Mouse (Mus musculus): ENCODE measurements around the gene Batf2. TPM values are rescaled to one million over a fixed set of nuclear protein-coding genes. Genes with fewer than 3 reads are reported as not detected.

Gene Batf2
- polyA plus RNA-seq, 1 experiment from 2014 or later, result 0.13 TPM

- Histone ChIP-seq H3K4me1 (no peaks in the 10 kb centered on the region), H3K4me3 (no peak overlapping the region), H3K9me3 (no peaks in the 10 kb centered on the region), H3K9ac (no peak overlapping the region), H3K4me2 (no peak overlapping the region), H3K27me3 (no peaks in the 10 kb centered on the region), H3K27ac (no peak overlapping the region), H3K36me3 (no peaks in the 10 kb centered on the region)
- ATAC-seq (ENCODE audit: insufficient number of reproducible peaks, low FRiP score, low TSS enrichment, low read depth), result no peak
- 7% methylated on average over 3 of the region's 3 CpGs for WGBS
These were observed 41.8 kb downstream of the Batf2 start for GRCm38 (mm10) chr19:6182534-6182933.

DNA sequence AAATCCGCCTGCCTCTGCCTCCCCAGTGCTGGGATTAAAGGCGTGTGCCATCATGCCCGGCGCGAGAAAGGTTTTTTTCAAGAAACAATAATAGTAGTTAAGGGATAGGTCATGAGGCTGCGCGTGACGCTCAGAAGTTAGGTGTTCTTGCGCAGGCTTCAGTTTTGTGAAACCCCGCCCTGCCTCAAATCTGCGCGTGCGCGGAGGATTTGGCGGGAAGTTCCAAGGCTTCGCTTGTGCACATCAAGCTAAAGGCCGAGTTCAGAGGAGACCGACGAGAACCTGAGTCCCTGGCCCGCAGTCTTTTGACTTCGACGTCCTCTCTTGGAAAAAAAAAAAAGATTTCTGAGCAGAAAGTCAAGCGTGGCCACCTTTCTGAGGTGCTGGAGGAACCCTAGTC is 43.3 kb downstream of the Batf2 start, which contains the start of gene Majin:
Majin (plus strand) TSS at position 258 of the 400 bp plus-strand sequence.
- 85% methylated on average over 23 of the region's 23 CpGs for WGBS
- Histone ChIP-seq H3K27ac (no peak within 1 kb of the TSS), H3K4me1 (no peaks in the 10 kb centered on the region), H3K27me3 (no peaks in the 10 kb centered on the region), H3K36me3 (no peaks in the 10 kb centered on the region), H3K9ac (no peak within 1 kb of the TSS), H3K9me3 (no peaks in the 10 kb centered on the region), H3K4me3 (no peak within 1 kb of the TSS), H3K4me2 (no peak within 1 kb of the TSS)
- no peak for ATAC-seq (ENCODE audit: insufficient number of reproducible peaks, low FRiP score, low TSS enrichment, low read depth)

DNA sequence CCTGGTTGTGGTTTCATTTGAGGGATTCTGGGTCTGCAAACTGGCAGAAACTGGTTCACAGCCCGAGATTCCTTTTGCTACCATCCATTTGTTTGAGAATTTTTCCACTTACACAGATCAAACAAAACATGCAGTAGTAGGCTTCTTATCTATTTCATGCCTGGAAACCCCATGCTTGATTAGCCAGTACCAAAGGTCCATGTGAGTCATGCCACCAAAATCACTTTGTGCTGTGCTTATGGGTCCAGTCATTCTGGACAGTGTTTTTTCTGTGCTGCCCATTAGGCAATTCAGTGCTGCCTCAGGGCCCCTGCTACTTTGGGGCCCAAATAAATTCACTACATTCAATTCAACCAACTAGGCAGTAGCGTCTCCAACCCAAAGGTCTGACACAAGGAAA is 63.5 kb downstream of the Batf2 start:
- Histone ChIP-seq H3K27me3 (no peaks in the 10 kb centered on the region), H3K4me2 (no peak overlapping the region), H3K4me3 (no peak overlapping the region), H3K9me3 (no peaks in the 10 kb centered on the region), H3K4me1 (no peaks in the 10 kb centered on the region), H3K27ac (no peak overlapping the region), H3K36me3 (no peaks in the 10 kb centered on the region), H3K9ac (no peak overlapping the region)
- WGBS, result 74% methylated on average over 2 of the region's 2 CpGs
- ATAC-seq (ENCODE audit: insufficient number of reproducible peaks, low FRiP score, low TSS enrichment, low read depth), result no peak

DNA sequence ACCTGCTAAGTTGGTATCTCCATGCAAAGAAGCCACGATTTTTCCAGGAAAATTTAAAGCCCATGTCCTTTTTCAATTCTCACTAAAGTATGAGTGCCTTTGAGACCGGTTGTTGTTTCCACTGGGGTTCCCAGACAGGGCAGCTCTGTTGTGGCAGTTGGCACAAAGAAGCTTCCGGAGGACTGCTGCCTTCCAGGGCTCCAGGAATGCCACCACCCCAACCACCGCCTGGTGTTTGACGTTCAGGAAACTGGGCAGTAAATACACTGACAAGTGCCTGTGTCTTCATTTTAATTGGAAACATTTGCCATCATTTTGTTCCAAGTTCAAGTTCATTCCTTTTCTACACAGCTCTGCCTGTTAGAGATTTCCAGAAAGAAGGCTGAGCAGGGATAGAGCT is 65.9 kb downstream of the Batf2 start:
- Histone ChIP-seq H3K4me1 (no peaks in the 10 kb centered on the region), H3K4me3 (no peak overlapping the region), H3K9me3 (no peaks in the 10 kb centered on the region), H3K27me3 (no peaks in the 10 kb centered on the region), H3K27ac (no peak overlapping the region), H3K4me2 (no peak overlapping the region), H3K36me3 (no peaks in the 10 kb centered on the region), H3K9ac (no peak overlapping the region)
- no peak for ATAC-seq (ENCODE audit: insufficient number of reproducible peaks, low FRiP score, low TSS enrichment, low read depth)
- 59% methylated on average over 5 of the region's 5 CpGs for WGBS

DNA sequence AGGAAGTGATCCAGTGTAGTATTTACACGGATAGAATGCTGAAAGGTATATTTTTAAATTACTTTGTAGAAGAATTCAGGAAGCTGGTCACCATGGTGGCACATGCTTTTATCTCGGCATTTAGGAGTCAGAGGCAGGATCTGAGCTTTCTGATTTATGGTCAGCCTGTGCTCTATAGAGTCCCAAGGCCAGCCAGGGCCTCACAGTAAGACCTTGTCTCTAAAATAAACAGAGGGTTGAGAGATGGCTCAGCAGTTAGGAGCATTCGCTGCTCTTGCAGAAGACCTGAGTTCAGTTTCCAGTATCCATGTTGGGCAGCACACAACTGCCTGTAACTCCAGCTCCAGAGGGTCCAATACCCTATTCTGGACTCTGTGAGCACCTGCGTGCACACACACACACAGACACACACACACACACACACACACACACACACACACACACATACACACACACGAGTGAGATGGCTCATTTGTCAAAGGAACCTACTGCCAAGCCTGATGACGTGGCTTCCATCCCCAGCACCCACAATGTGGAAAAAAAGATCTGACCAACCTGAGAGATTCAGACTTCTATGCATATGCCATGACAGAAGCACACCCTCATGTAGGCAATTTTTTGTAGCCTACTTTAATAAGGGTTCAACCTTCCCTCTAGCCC is 75.4 kb downstream of the Batf2 start:
- Histone ChIP-seq H3K9me3 (no peaks in the 10 kb centered on the region), H3K27ac (no peak overlapping the region), H3K4me2 (no peak overlapping the region), H3K4me1 (no peaks in the 10 kb centered on the region), H3K36me3 (no peaks in the 10 kb centered on the region), H3K27me3 (no peaks in the 10 kb centered on the region), H3K4me3 (no peak overlapping the region), H3K9ac (no peak overlapping the region)
- WGBS, result 65% methylated on average over 6 of the region's 6 CpGs
- ATAC-seq (ENCODE audit: insufficient number of reproducible peaks, low FRiP score, low TSS enrichment, low read depth), result no peak

GRCm38 (mm10) chr19:6218606-6219005 is 77.8 kb downstream of the Batf2 start:
- ATAC-seq (ENCODE audit: insufficient number of reproducible peaks, low FRiP score, low TSS enrichment, low read depth), result no peak
- Histone ChIP-seq H3K36me3 (no peaks in the 10 kb centered on the region), H3K4me1 (no peaks in the 10 kb centered on the region), H3K27ac (no peak overlapping the region), H3K4me2 (no peak overlapping the region), H3K9ac (no peak overlapping the region), H3K27me3 (no peaks in the 10 kb centered on the region), H3K9me3 (no peaks in the 10 kb centered on the region), H3K4me3 (no peak overlapping the region)
- WGBS, result 63% methylated on average over 6 of the region's 6 CpGs

Other genes starting within 250 kb of the Batf2 start
- 3.1 TPM in 2 replicates for gene Tigd3, start 246.8 kb upstream of the Batf2 start, polyA plus RNA-seq (2015; fragmentation: Nextera tagmentation; extraction: Ambion mirVana)
- 117 and 125 TPM in 2 replicates for gene Dpf2, start 228.0 kb upstream of the Batf2 start, polyA plus RNA-seq (2015; fragmentation: Nextera tagmentation; extraction: Ambion mirVana)
- 9.2 and 12.6 TPM in 2 replicates for gene Cdc42ep2, start 216.2 kb upstream of the Batf2 start, polyA plus RNA-seq (2015; fragmentation: Nextera tagmentation; extraction: Ambion mirVana)
- gene Pola2, start 176.8 kb upstream of the Batf2 start, polyA plus RNA-seq (2015; fragmentation: Nextera tagmentation; extraction: Ambion mirVana), result 56.9 and 61.0 TPM in 2 replicates
- gene Slc22a20, start 154.8 kb upstream of the Batf2 start, polyA plus RNA-seq (2015; fragmentation: Nextera tagmentation; extraction: Ambion mirVana), result not detected in 2 replicates
- 21.1 and 26.0 TPM in 2 replicates for gene Capn1, start 125.1 kb upstream of the Batf2 start, polyA plus RNA-seq (2015; fragmentation: Nextera tagmentation; extraction: Ambion mirVana)
- 34.1 and 34.5 TPM in 2 replicates for gene Syvn1, start 94.4 kb upstream of the Batf2 start, polyA plus RNA-seq (2015; fragmentation: Nextera tagmentation; extraction: Ambion mirVana)
- gene Mrpl49, start 83.2 kb upstream of the Batf2 start, polyA plus RNA-seq (2015; fragmentation: Nextera tagmentation; extraction: Ambion mirVana), result 66.8 and 67.5 TPM in 2 replicates
- 723 and 835 TPM in 2 replicates for gene Fau, start 83.1 kb upstream of the Batf2 start, polyA plus RNA-seq (2015; fragmentation: Nextera tagmentation; extraction: Ambion mirVana)
- gene Znhit2, start 79.8 kb upstream of the Batf2 start, polyA plus RNA-seq (2015; fragmentation: Nextera tagmentation; extraction: Ambion mirVana), result 33.0 and 33.6 TPM in 2 replicates
- gene Tm7sf2, start 72.6 kb upstream of the Batf2 start, polyA plus RNA-seq (2015; fragmentation: Nextera tagmentation; extraction: Ambion mirVana), result 19.0 and 28.8 TPM in 2 replicates
- gene Vps51, start 63.8 kb upstream of the Batf2 start, polyA plus RNA-seq (2015; fragmentation: Nextera tagmentation; extraction: Ambion mirVana), result 64.4 and 72.6 TPM in 2 replicates
- not detected in 2 replicates for gene Tmem262, start 61.0 kb upstream of the Batf2 start, polyA plus RNA-seq (2015; fragmentation: Nextera tagmentation; extraction: Ambion mirVana)
- 1.8 and 1.9 TPM in 2 replicates for gene Gm28374, start 58.7 kb upstream of the Batf2 start, polyA plus RNA-seq (2015; fragmentation: Nextera tagmentation; extraction: Ambion mirVana)
- 88.8 and 93.6 TPM in 2 replicates for gene Zfpl1, start 56.0 kb upstream of the Batf2 start, polyA plus RNA-seq (2015; fragmentation: Nextera tagmentation; extraction: Ambion mirVana)
- 26.3 and 27.1 TPM in 2 replicates for gene Cdca5, start 56.0 kb upstream of the Batf2 start, polyA plus RNA-seq (2015; fragmentation: Nextera tagmentation; extraction: Ambion mirVana)
- gene AC131692.1, start 46.6 kb upstream of the Batf2 start, polyA plus RNA-seq (2015; fragmentation: Nextera tagmentation; extraction: Ambion mirVana), result 0.47 TPM in 1 of 2 replicates, not detected in the other
- gene Naaladl1, start 35.2 kb upstream of the Batf2 start, polyA plus RNA-seq (2015; fragmentation: Nextera tagmentation; extraction: Ambion mirVana), result 0.22 and 0.28 TPM in 2 replicates
- gene Sac3d1, start 22.3 kb upstream of the Batf2 start, polyA plus RNA-seq (2015; fragmentation: Nextera tagmentation; extraction: Ambion mirVana), result 43.7 and 49.1 TPM in 2 replicates
- 32.3 and 34.7 TPM in 2 replicates for gene Snx15, start 12.7 kb upstream of the Batf2 start, polyA plus RNA-seq (2015; fragmentation: Nextera tagmentation; extraction: Ambion mirVana)
- gene Arl2, start 565 bp downstream of the Batf2 start, polyA plus RNA-seq (2015; fragmentation: Nextera tagmentation; extraction: Ambion mirVana), result 89.2 and 89.9 TPM in 2 replicates
- 0.19 TPM in 1 of 2 replicates, not detected in the other for gene Majin, start 43.4 kb downstream of the Batf2 start, polyA plus RNA-seq (2015; fragmentation: Nextera tagmentation; extraction: Ambion mirVana)
- 1.8 and 2.1 TPM in 2 replicates for gene Gpha2, start 85.4 kb downstream of the Batf2 start, polyA plus RNA-seq (2015; fragmentation: Nextera tagmentation; extraction: Ambion mirVana)
- 26.1 and 30.0 TPM in 2 replicates for gene Ppp2r5b, start 94.9 kb downstream of the Batf2 start, polyA plus RNA-seq (2015; fragmentation: Nextera tagmentation; extraction: Ambion mirVana)
- 8.6 and 9.0 TPM in 2 replicates for gene Atg2a, start 100.7 kb downstream of the Batf2 start, polyA plus RNA-seq (2015; fragmentation: Nextera tagmentation; extraction: Ambion mirVana)
- 93.6 and 103 TPM in 2 replicates for gene Ehd1, start 135.7 kb downstream of the Batf2 start, polyA plus RNA-seq (2015; fragmentation: Nextera tagmentation; extraction: Ambion mirVana)
- gene Cdc42bpg, start 165.5 kb downstream of the Batf2 start, polyA plus RNA-seq (2015; fragmentation: Nextera tagmentation; extraction: Ambion mirVana), result 1.4 and 2.0 TPM in 2 replicates
- gene Men1, start 194.0 kb downstream of the Batf2 start, polyA plus RNA-seq (2015; fragmentation: Nextera tagmentation; extraction: Ambion mirVana), result 81.5 and 81.7 TPM in 2 replicates
- 14.6 and 16.2 TPM in 2 replicates for gene Map4k2, start 200.2 kb downstream of the Batf2 start, polyA plus RNA-seq (2015; fragmentation: Nextera tagmentation; extraction: Ambion mirVana)
- 115 TPM in 2 replicates for gene Sf1, start 222.7 kb downstream of the Batf2 start, polyA plus RNA-seq (2015; fragmentation: Nextera tagmentation; extraction: Ambion mirVana)
- gene Pygm, start 243.4 kb downstream of the Batf2 start, polyA plus RNA-seq (2015; fragmentation: Nextera tagmentation; extraction: Ambion mirVana), result 23.4 and 89.0 TPM in 2 replicates